Mouse (Mus musculus): ENCODE measurements around the gene Myo19.

GRCm38 (mm10) chr11:84919276-84919675, 39.3 kb downstream of the Myo19 start:
- no peak for TF ChIP-seq CTCF (IDR thresholded peaks at IDR 0.05; ENCODE audit: borderline replicate concordance, insufficient read depth, low read length)
- no peak for TF ChIP-seq POLR2A (IDR thresholded peaks at IDR 0.05; ENCODE audit: low read depth, low read length)
